Mouse (Mus musculus): ENCODE measurements around the gene Smim12. TPM values are rescaled to one million over a fixed set of nuclear protein-coding genes. Genes with fewer than 3 reads are reported as not detected.
A peak's percentile ranks its signal among the peaks of the same experiment; 100 is the strongest.

Gene Smim12
- polyA plus RNA-seq, 1 experiment from 2014 or later, result 45.7 TPM

DNA sequence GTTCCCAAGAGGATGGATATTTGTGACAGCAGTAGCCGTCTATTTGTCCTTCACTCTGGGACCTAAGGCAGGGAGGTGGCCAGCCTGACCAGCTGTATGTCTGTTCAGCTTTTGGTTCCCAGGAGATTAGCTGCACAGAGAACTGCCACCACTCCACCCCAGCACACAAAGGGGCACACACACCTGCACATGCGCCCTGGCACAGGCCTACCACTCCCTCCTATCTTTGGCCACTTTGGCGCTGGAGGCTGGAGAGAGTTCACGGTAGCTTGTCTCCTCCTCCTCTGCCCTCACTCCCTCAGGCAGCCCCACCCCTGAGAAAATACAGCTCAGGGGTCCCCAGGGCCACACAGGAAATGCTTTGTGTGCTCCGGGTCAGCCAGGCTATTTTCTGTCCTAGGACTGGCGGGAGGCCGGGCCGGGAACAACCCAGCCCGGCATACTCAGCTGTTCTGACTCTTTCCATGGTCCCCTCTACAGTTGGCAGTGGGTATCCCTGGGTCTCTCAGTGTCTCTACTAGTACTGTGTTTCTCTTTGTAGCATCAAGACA, 34.9 kb downstream of the Smim12 start:
- no peaks in the 10 kb centered on the region for H3K27me3 ChIP-seq (replicated peaks; ENCODE audit: control insufficient read depth, insufficient read depth, low read length)
- no peak overlapping the region for H3K27ac ChIP-seq (replicated peaks; ENCODE audit: low read depth, low read length)
- H3K9ac ChIP-seq (ENCODE audit: low read depth, low read length), result no peak overlapping the region
- DNase-seq (ENCODE audit: low spot score) (peak; percentile 30), ATAC-seq (ENCODE audit: low read depth) (peak; percentile 53; the same call in 1 of the 2 replicates)
- H3K4me1 ChIP-seq (ENCODE audit: control insufficient read depth, insufficient read depth, low read length), result no peaks in the 10 kb centered on the region
- no peak overlapping the region for H3K4me2 ChIP-seq (ENCODE audit: low read depth, low read length)
- H3K9me3 ChIP-seq (ENCODE audit: control insufficient read depth, low read length), result no peaks in the 10 kb centered on the region
- no peaks in the 10 kb centered on the region for H3K36me3 ChIP-seq (ENCODE audit: control insufficient read depth, insufficient read depth, low read length)
- 33% methylated on average over 9 of the region's 9 CpGs for WGBS
- no peak overlapping the region for H3K4me3 ChIP-seq (ENCODE audit: low read depth, low read length)

DNA sequence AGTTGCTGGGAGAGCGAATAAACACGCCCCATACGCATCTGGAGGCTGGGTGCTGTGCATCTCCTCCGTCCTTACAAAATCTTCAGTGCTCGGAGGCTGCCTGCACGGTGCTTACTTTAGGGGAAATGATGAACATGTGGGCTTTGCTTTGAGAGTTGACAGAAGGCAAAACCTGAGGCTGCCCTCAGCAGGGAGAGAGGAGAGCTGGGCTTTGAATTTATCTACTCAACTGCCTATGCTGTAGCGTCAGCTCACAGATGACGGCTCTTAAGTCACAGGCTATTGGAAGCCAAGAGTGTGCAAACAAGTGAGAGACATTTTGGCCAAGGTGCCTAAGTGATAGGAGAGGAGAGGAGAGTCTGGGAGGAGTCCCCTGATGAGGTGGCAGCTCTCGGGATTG, 35.7 kb downstream of the Smim12 start:
- no peak overlapping the region for H3K9ac ChIP-seq (ENCODE audit: low read depth, low read length)
- no peaks in the 10 kb centered on the region for H3K9me3 ChIP-seq (ENCODE audit: control insufficient read depth, low read length)
- H3K4me2 ChIP-seq (ENCODE audit: low read depth, low read length), result no peak overlapping the region
- 60% methylated on average over 9 of the region's 9 CpGs for WGBS
- H3K4me3 ChIP-seq (ENCODE audit: low read depth, low read length), result no peak overlapping the region
- DNase-seq (ENCODE audit: low spot score) (no peak), ATAC-seq (ENCODE audit: low read depth) (no peak)
- no peaks in the 10 kb centered on the region for H3K36me3 ChIP-seq (ENCODE audit: control insufficient read depth, insufficient read depth, low read length)
- no peaks in the 10 kb centered on the region for H3K4me1 ChIP-seq (ENCODE audit: control insufficient read depth, insufficient read depth, low read length)
- no peaks in the 10 kb centered on the region for H3K27me3 ChIP-seq (replicated peaks; ENCODE audit: control insufficient read depth, insufficient read depth, low read length)
- no peak overlapping the region for H3K27ac ChIP-seq (replicated peaks; ENCODE audit: low read depth, low read length)

DNA sequence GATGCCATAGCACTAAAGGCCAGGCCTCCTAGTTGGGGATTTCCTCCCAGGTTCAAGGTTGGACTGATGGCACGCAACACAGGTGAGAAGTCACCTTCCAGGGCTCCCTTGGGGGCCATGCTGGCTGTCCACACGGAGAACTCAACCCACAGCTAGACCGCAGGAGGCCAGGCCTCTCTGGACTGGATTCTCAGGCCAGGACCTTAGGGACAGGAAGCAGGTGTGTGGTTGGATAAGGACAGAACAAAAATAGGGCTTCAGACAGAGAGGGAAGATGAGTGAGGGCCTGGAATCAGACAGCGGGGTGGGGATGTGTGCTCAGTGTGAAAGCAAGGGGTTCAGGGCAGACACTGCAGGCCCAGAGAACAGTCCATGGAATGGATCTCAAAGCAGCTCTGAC, 43.3 kb downstream of the Smim12 start:
- H3K9ac ChIP-seq (ENCODE audit: low read depth, low read length), result no peak overlapping the region
- DNase-seq (ENCODE audit: low spot score), result no peak
- WGBS, result 62% methylated on average over 4 of the region's 4 CpGs

DNA sequence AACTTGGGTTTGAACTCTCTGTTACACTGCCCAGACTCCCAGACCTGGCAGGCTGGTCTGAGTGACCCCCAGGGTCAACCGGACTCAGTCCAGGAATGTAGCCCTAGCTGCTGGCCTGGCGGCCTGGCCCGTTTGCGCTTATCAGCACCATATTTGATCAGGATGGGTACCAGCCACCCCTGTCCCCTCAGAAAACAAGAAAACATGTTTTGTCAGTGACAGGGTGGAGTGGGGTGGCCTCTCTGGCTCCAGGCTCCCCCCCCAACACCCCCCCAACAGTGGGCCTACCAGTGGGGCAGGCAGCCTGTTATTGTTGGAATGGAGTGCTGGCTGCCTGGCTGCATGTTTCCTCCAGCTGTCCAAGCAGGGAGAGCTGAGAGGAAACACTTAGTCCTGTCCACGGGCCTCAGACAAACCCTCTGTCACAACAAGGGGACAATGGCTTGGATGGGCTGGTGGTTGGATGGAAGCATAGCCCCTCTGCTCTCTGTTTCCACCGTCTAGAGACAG, 45.5 kb downstream of the Smim12 start:
- H3K4me3 ChIP-seq (ENCODE audit: low read depth, low read length), result no peak overlapping the region
- whole genome bisulfite sequencing, result 51% methylated on average over 6 of the region's 6 CpGs
- no peak overlapping the region for H3K9ac ChIP-seq (ENCODE audit: low read depth, low read length)
- no peak overlapping the region for H3K4me2 ChIP-seq (ENCODE audit: low read depth, low read length)
- DNase-seq (ENCODE audit: low spot score), result no peak
- H3K4me1 ChIP-seq (ENCODE audit: control insufficient read depth, insufficient read depth, low read length), result no peaks in the 10 kb centered on the region
- no peak for ATAC-seq (ENCODE audit: low read depth)
- no peaks in the 10 kb centered on the region for H3K36me3 ChIP-seq (ENCODE audit: control insufficient read depth, insufficient read depth, low read length)
- no peak overlapping the region for H3K27ac ChIP-seq (replicated peaks; ENCODE audit: low read depth, low read length)
- H3K9me3 ChIP-seq (ENCODE audit: control insufficient read depth, low read length), result no peaks in the 10 kb centered on the region
- H3K27me3 ChIP-seq (replicated peaks; ENCODE audit: control insufficient read depth, insufficient read depth, low read length), result no peaks in the 10 kb centered on the region

More for the DNA sequence above, 43.3 kb downstream of the Smim12 start:
- no peak overlapping the region for H3K27ac ChIP-seq (replicated peaks; ENCODE audit: low read depth, low read length)
- H3K4me2 ChIP-seq (ENCODE audit: low read depth, low read length), result no peak overlapping the region
- H3K27me3 ChIP-seq (replicated peaks; ENCODE audit: control insufficient read depth, insufficient read depth, low read length), result no peaks in the 10 kb centered on the region
- ATAC-seq (ENCODE audit: low read depth), result no peak
- no peaks in the 10 kb centered on the region for H3K4me1 ChIP-seq (ENCODE audit: control insufficient read depth, insufficient read depth, low read length)
- H3K36me3 ChIP-seq (ENCODE audit: control insufficient read depth, insufficient read depth, low read length), result no peaks in the 10 kb centered on the region
- no peaks in the 10 kb centered on the region for H3K9me3 ChIP-seq (ENCODE audit: control insufficient read depth, low read length)
- no peak overlapping the region for H3K4me3 ChIP-seq (ENCODE audit: low read depth, low read length)

DNA sequence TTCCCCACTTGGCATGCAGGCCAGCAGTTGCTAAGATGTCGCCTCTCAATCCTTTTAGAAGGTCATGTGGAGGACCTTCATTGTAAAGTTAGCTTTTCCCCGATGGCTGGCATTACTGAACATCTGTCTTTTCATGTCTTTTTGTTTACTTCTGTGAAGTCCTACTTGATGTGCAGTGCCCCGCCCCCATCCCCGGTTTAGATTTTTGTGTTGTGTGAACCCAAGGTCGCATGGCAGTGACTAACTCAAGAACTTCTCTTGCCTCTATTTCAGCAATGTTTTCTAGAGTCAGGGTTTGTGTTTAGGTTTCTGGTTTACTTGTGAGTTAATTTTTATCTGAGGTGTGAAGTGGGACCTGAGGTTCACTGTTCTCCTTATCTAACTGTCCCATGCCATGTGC, 49.0 kb downstream of the Smim12 start:
- DNase-seq (ENCODE audit: low spot score) (no peak), ATAC-seq (ENCODE audit: low read depth) (no peak)
- Histone ChIP-seq H3K27me3 (replicated peaks; ENCODE audit: control insufficient read depth, insufficient read depth, low read length) (no peaks in the 10 kb centered on the region), H3K4me1 (ENCODE audit: control insufficient read depth, insufficient read depth, low read length) (no peaks in the 10 kb centered on the region), H3K4me2 (ENCODE audit: low read depth, low read length) (no peak overlapping the region), H3K4me3 (ENCODE audit: low read depth, low read length) (no peak overlapping the region), H3K36me3 (ENCODE audit: control insufficient read depth, insufficient read depth, low read length) (no peaks in the 10 kb centered on the region), H3K27ac (replicated peaks; ENCODE audit: low read depth, low read length) (no peak overlapping the region), H3K9ac (ENCODE audit: low read depth, low read length) (no peak overlapping the region), H3K9me3 (ENCODE audit: control insufficient read depth, low read length) (no peaks in the 10 kb centered on the region)
- WGBS, result 76% methylated on average over 5 of the region's 5 CpGs

Other genes starting within 250 kb of the Smim12 start
- 92.4 and 105 TPM in 2 replicates for gene Sfpq, start 222.5 kb upstream of the Smim12 start, polyA plus RNA-seq (2014; fragmentation: Nextera tagmentation; extraction: Ambion mirVana)
- 20.7 and 23.1 TPM in 2 replicates for gene Zmym1, start 182.6 kb upstream of the Smim12 start, polyA plus RNA-seq (2014; fragmentation: Nextera tagmentation; extraction: Ambion mirVana)
- 20.5 and 25.4 TPM in 2 replicates for gene Zmym6, start 166.4 kb upstream of the Smim12 start, polyA plus RNA-seq (2014; fragmentation: Nextera tagmentation; extraction: Ambion mirVana)
- gene Tmem35b, start 120.1 kb upstream of the Smim12 start, polyA plus RNA-seq (2014; fragmentation: Nextera tagmentation; extraction: Ambion mirVana), result 12.4 and 15.7 TPM in 2 replicates
- 2.3 and 2.8 TPM in 2 replicates for gene Dlgap3, start 74.6 kb upstream of the Smim12 start, polyA plus RNA-seq (2014; fragmentation: Nextera tagmentation; extraction: Ambion mirVana)
- 20.0 and 20.7 TPM in 2 replicates for gene Gja4, start 70.3 kb downstream of the Smim12 start, polyA plus RNA-seq (2014; fragmentation: Nextera tagmentation; extraction: Ambion mirVana)
- 5.4 and 5.7 TPM in 2 replicates for gene Gjb3, start 87.1 kb downstream of the Smim12 start, polyA plus RNA-seq (2014; fragmentation: Nextera tagmentation; extraction: Ambion mirVana)
- 0.60 and 1.3 TPM in 2 replicates for gene Gjb4, start 110.3 kb downstream of the Smim12 start, polyA plus RNA-seq (2014; fragmentation: Nextera tagmentation; extraction: Ambion mirVana)
- 1.1 and 1.4 TPM in 2 replicates for gene Gjb5, start 114.4 kb downstream of the Smim12 start, polyA plus RNA-seq (2014; fragmentation: Nextera tagmentation; extraction: Ambion mirVana)

Data from embryonic facial prominence, embryonic 14.5 days (tissue).